Mouse (Mus musculus) cerebellum, postnatal 14 days (tissue): Measurements from ENCODE around the gene Scn10a.
A peak's percentile ranks its signal among the peaks of the same experiment; 100 is the strongest.

Source experiments
- DNase-seq, 2 experiments: peaks; one replicate each; pipeline ENCODE4 v3.0.0; 2021; ENCODE audit warnings: mixed read lengths in 2 of 2

Scn10a gene

GRCm38 (mm10) chr9:119574366-119574765 is 144.8 kb downstream of the Scn10a start:
- DNase-seq: no peak

- no peak for DNase-seq
Measured at GRCm38 (mm10) chr9:119573009-119573408, 146.1 kb downstream of the Scn10a start.

- DNase-seq: no peak
Measured at GRCm38 (mm10) chr9:119571411-119571888, 147.7 kb downstream of the Scn10a start.

- peak; percentile 61 to 70 for DNase-seq
Measured at GRCm38 (mm10) chr9:119570652-119571051, 148.5 kb downstream of the Scn10a start.

- no peak for DNase-seq
Measured at GRCm38 (mm10) chr9:119568732-119569131, 150.4 kb downstream of the Scn10a start.

- DNase-seq: no peak
Measured at GRCm38 (mm10) chr9:119567800-119568199, 151.3 kb downstream of the Scn10a start.

GRCm38 (mm10) chr9:119566214-119566613 is 152.9 kb downstream of the Scn10a start:
- no peak for DNase-seq

GRCm38 (mm10) chr9:119564803-119565202 is 154.3 kb downstream of the Scn10a start:
- DNase-seq: no peak

- peak; percentile 83 to 86 for DNase-seq
Measured at GRCm38 (mm10) chr9:119563617-119564016, 155.5 kb downstream of the Scn10a start.

GRCm38 (mm10) chr9:119562256-119562655 is 156.9 kb downstream of the Scn10a start:
- DNase-seq: peak in 1 of 2 experiments; percentile 31

GRCm38 (mm10) chr9:119561746-119562145 is 157.4 kb downstream of the Scn10a start:
- peak; percentile 41 to 51 for DNase-seq

GRCm38 (mm10) chr9:119559537-119560276 is 159.4 kb downstream of the Scn10a start:
- no peak for DNase-seq
